Mouse (Mus musculus) cortical plate, adult 2 months (tissue): ENCODE results near the gene Clic1.

ENCODE experiments used
- CTCF ChIP-seq: fragments of 200-500 bp; IDR thresholded peaks from 2 replicates; pipeline ENCODE4 v1.5.1; 2011; ENCODE audit warnings: mild to moderate bottlenecking, control low read depth, low read length; ENCODE audit not compliant: insufficient read depth; ENCODE audit errors: extremely low read depth
- POLR2A ChIP-seq: fragments of 200-500 bp; IDR thresholded peaks from 2 replicates; pipeline ENCODE4 v1.6.1; 2011; ENCODE audit warnings: mild to moderate bottlenecking, low read length, control low read depth; ENCODE audit not compliant: insufficient read depth; ENCODE audit errors: extremely low read depth

GRCm38 (mm10) chr17:35080710-35081109, 30.9 kb downstream of the Clic1 start:
- no peak for TF ChIP-seq CTCF
- TF ChIP-seq POLR2A: no peak
